Mouse (Mus musculus) stomach, embryonic 16.5 days (tissue): ENCODE results near the gene Tra2b. TPM values are rescaled to one million over a fixed set of nuclear protein-coding genes. Genes with fewer than 3 reads are reported as not detected.
"Not testable (repeated sequence)": the region's sequence is repeated elsewhere in the genome, so short reads cannot be mapped to it uniquely, and the experiment has no call there.

Experiments used
- ATAC-seq: fragments of 200-750 bp; cut with Nextera tagmentation; 2 replicates; pipeline ENCODE4 v1.8.0; 2017; ENCODE audit warnings: moderate number of reproducible peaks, moderate TSS enrichment; ENCODE audit not compliant: insufficient read depth, low FRiP score
- H3K27ac ChIP-seq: fragments of 300-500 bp; sonication (generic); 2 replicates; pipeline ENCODE4 v1.5.1; 2014; ENCODE audit warnings: low read length
- H3K27me3 ChIP-seq: fragments of 300-500 bp; sonication (generic); 2 replicates; pipeline ENCODE4 v1.6.1; 2014; ENCODE audit warnings: low read length, control low read depth, mixed read lengths; ENCODE audit not compliant: control insufficient read depth, insufficient read depth
- H3K36me3 ChIP-seq: fragments of 300-500 bp; sonication (generic); 2 replicates; pipeline ENCODE4 v1.6.1; 2014; ENCODE audit warnings: low read length; ENCODE audit not compliant: control insufficient read depth, insufficient read depth
- H3K4me1 ChIP-seq: fragments of 300-500 bp; sonication (generic); 2 replicates; pipeline ENCODE4 v1.6.1; 2014; ENCODE audit warnings: low read length, control low read depth, mixed read lengths; ENCODE audit not compliant: control insufficient read depth, insufficient read depth
- H3K4me2 ChIP-seq: fragments of 300-500 bp; sonication (generic); 2 replicates; pipeline ENCODE4 v1.6.1; 2014; ENCODE audit warnings: low read depth, low read length, mixed read lengths
- H3K4me3 ChIP-seq: fragments of 300-500 bp; sonication (generic); replicated peaks from 2 replicates; pipeline ENCODE4 v1.5.1; 2014; ENCODE audit warnings: mild to moderate bottlenecking, low read length
- H3K9ac ChIP-seq: fragments of 300-500 bp; sonication (generic); 2 replicates; pipeline ENCODE4 v1.6.1; 2014; ENCODE audit warnings: low read length
- H3K9me3 ChIP-seq: fragments of 300-500 bp; sonication (generic); replicated peaks from 2 replicates; pipeline ENCODE4 v1.6.1; 2016; ENCODE audit warnings: low read length, control low read depth; ENCODE audit not compliant: control insufficient read depth
- WGBS: fragments of 180-500 bp; shearing (Covaris S2); extraction: QIAGEN DNeasy Blood & Tissue Kit; methylation state at CpG from one replicate; pipeline ENCODE4 v1.1.7; 2014; 5-methylcytosine and 5-hydroxymethylcytosine counted together
- polyA plus RNA-seq: library from polyadenylated mRNA; unstranded; fragments of >200 nt; fragmentation: Nextera tagmentation; extraction: Ambion mirVana; gene quantifications from 2 replicates; pipeline ENCODE4 v1.2.1, GENCODE M21; 2015

The Tra2b gene
- polyA plus RNA-seq, 1 experiment from 2014 or later, result 321 TPM

DNA sequence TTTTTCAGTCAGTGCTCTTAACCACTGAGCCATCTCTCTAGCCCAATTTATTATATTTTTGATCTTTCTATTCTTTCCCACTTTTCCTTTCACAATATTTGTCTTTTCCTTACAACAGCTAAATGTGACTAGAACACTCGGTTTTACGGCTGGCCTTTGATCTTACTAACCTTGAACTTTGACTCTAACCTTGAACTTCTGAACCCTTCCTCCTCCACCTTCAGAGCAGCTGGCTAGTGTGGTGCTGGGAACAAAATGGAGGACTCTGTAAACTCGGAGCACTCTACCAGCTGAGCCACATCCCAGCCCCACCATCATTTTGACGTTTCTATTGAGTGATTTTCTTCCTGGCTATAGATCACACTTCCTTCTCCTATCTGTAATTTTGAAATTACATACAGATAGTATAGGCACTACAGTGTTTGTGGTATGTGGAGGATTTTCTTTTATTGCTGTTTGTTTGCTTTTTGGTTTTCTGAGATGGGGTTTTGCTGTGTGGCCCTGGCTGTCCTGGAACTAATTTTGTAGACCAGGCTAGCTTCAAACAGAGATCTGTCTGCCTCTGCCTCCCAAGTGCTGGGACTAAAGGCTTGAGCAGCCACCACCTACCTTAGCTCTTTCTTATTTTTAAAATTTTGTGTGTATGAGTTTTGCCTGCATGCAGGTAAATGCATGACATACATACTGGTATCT is 26.7 kb downstream of the Tra2b start:
- ATAC-seq, result no peak
- Histone ChIP-seq H3K9ac (no peak overlapping the region), H3K4me3 (no peak overlapping the region), H3K4me2 (no peak overlapping the region), H3K4me1 (no peaks in the 10 kb centered on the region), H3K36me3 (peaks cover 10% of the 10 kb centered on the region), H3K27ac (no peak overlapping the region), H3K9me3 (no peaks in the 10 kb centered on the region), H3K27me3 (no peaks in the 10 kb centered on the region)
- WGBS, result 72% methylated on average over 4 of the region's 4 CpGs

DNA sequence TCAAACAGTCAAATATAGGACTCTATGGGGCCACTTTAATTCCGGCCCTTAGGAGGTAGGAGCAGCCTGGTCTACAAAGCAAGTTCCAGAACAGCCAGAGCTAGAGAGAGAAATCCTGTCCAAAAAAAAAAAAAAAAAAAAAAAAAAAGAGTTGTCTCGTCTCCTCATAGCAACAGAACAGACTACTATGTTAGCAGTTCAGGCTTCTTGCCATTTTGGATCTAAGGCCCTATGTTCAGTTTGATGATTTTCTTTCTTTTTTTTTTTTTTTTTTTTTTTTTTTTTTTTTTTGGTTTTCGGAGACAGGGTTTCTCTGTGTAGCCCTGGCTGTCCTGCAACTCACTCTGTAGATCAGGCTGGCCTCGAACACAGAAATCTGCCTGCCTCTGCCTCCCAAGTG is 27.4 kb downstream of the Tra2b start:
- H3K27me3 ChIP-seq, H3K4me1 ChIP-seq, H3K9me3 ChIP-seq, H3K36me3 ChIP-seq, ATAC-seq, H3K27ac ChIP-seq, H3K9ac ChIP-seq, H3K4me2 ChIP-seq, H3K4me3 ChIP-seq: not testable (repeated sequence)
- 83% methylated on average over 4 of the region's 4 CpGs for WGBS

DNA sequence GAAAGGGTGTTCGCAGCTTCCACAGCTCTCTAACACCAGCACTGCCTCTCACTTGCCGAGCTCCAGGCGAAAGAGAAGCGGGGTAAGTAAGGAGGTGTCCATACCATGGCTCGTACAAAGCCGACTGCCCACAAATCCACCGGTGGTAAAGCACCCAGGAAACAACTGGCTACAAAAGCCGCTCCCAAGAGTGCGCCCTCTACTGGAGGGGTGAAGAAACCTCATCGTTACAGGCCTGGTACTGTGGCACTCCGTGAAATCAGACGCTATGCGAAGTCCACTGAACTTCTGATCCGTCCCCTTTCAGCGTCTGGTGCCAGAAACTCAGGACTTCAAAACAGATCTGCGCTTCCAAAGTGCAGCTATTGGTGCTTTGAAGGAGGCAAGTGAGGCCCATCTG is 29.0 kb downstream of the Tra2b start:
- no peak overlapping the region for H3K9ac ChIP-seq
- H3K9me3 ChIP-seq, result no peaks in the 10 kb centered on the region
- 91% methylated on average over 16 of the region's 16 CpGs for WGBS
- no peak for ATAC-seq
- H3K27me3 ChIP-seq, result no peaks in the 10 kb centered on the region
- no peaks in the 10 kb centered on the region for H3K4me1 ChIP-seq
- H3K27ac ChIP-seq, result no peak overlapping the region
- no peak overlapping the region for H3K4me3 ChIP-seq
- no peak overlapping the region for H3K4me2 ChIP-seq
- peaks cover 2% of the 10 kb centered on the region; the same call in 1 of the 2 replicates for H3K36me3 ChIP-seq

DNA sequence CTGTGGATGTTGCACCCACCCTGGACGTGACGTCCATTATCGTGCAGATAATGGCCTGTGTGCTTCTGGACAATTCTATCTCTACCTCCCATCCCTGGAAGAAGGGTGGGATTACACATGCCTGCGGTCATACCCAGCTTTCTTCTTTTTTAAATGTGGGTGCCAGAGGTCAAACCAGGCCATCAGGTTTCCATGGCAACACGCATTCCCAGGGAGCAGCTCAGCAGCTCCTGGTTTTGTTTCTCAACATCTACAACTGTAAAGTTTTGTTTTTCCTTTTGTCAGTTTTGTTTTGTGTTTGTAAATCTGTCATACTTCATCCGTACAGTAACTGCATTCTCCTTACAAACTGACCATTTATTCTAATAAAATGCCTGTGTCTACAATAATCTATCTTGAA is 31.3 kb downstream of the Tra2b start:
- no peak for ATAC-seq

DNA sequence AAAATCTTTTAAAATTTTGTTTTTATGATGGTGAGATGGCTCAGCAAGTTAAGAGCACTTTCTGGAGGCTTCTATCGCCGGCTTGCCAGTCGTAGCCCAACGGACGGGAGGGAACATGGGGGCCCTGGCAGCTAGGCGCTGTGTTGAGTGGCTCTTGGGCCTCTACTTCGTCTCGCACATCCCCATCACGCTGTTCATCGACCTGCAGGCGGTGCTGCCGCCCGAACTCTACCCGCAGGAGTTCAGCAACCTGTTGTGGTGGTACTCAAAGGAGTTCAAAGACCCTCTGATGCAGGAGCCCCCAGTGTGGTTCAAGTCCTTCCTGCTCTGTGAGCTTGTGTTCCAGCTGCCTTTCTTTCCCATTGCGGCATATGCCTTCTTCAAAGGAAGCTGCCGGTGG is 35.5 kb downstream of the Tra2b start:
- H3K4me3 ChIP-seq, H3K4me1 ChIP-seq, H3K27me3 ChIP-seq, H3K9me3 ChIP-seq, H3K27ac ChIP-seq, H3K9ac ChIP-seq, H3K36me3 ChIP-seq, H3K4me2 ChIP-seq, ATAC-seq: not testable (repeated sequence)
- 82% methylated on average over 16 of the region's 16 CpGs for WGBS

More for the DNA sequence above, 31.3 kb downstream of the Tra2b start:
- Histone ChIP-seq H3K4me2 (no peak overlapping the region), H3K27ac (no peak overlapping the region), H3K9me3 (no peaks in the 10 kb centered on the region), H3K9ac (no peak overlapping the region), H3K4me3 (no peak overlapping the region), H3K27me3 (no peaks in the 10 kb centered on the region), H3K4me1 (no peaks in the 10 kb centered on the region), H3K36me3 (no peaks in the 10 kb centered on the region)
- WGBS, result 43% methylated on average over 6 of the region's 6 CpGs

DNA sequence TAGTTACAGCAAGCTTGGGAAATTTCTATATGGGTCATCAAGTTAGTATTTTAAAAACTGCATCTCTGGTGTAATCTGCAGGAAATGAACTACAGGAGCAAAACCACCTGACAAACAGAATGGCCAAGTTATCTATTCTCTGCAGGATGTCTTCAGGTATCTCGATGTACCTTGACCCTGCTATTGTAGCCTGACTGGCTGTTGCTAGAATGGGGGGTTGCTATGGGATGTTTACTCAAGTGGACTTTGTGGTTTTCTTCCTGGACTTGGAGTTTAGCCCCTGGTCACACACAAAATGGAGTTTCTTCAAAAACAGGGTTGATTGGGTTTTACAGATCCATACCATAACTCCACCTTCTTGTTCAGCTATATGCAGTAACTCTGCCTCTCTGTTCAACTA is 62.3 kb downstream of the Tra2b start:
- H3K9ac ChIP-seq, result no peak overlapping the region
- no peaks in the 10 kb centered on the region for H3K36me3 ChIP-seq
- no peak overlapping the region for H3K4me3 ChIP-seq
- WGBS, result 87% methylated on average over 1 of the region's 1 CpGs
- no peaks in the 10 kb centered on the region for H3K9me3 ChIP-seq
- H3K4me1 ChIP-seq, result no peaks in the 10 kb centered on the region
- ATAC-seq, result no peak
- H3K27ac ChIP-seq, result no peak overlapping the region
- H3K4me2 ChIP-seq, result no peak overlapping the region
- no peaks in the 10 kb centered on the region for H3K27me3 ChIP-seq

DNA sequence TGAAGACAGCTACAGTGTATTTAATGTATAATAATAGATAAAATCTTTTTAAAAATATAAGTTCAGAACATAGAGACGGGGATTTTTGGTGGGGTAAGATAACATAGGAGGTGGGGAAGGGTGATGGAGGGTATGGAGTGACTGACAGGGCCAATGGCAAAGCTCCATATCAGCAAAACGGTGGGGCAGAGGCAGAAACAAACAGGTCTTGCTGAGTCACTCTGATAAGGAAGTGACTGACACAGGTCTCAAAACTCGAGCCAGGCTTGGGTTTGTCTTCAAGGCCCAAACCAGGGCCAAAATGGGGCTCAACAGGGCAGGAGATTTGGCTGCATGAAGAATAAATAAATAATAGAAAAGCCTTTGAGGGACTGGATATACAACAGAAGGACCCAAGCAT is 63.9 kb downstream of the Tra2b start:
- WGBS, result 53% methylated on average over 3 of the region's 3 CpGs
- H3K36me3 ChIP-seq, result no peaks in the 10 kb centered on the region
- no peak overlapping the region for H3K4me2 ChIP-seq
- H3K4me3 ChIP-seq, result no peak overlapping the region
- no peaks in the 10 kb centered on the region for H3K9me3 ChIP-seq
- H3K4me1 ChIP-seq, result no peaks in the 10 kb centered on the region
- H3K9ac ChIP-seq, result no peak overlapping the region
- no peak for ATAC-seq
- H3K27me3 ChIP-seq, result no peaks in the 10 kb centered on the region
- no peak overlapping the region for H3K27ac ChIP-seq

DNA sequence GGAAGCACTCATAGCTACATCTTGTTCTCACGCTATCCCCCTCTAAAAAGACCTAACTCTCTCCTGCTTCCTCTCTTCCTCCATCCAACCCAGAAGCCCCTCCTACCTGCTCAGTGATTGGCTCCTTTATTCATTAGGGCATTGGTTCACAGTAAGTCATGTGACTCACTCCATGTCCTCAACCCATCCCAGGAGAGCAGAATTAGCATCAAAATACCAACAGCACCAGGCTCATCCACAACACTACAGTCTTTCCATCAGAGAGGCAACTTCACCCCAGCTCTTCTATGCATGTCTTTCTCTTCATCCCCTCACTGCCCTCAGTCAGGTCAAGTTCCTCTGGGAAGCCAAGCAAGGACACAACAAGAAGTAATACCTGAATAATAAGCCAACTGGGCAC is 65.3 kb downstream of the Tra2b start:
- H3K36me3 ChIP-seq, result no peaks in the 10 kb centered on the region
- no peaks in the 10 kb centered on the region for H3K4me1 ChIP-seq
- no peak overlapping the region for H3K27ac ChIP-seq
- no peak overlapping the region for H3K4me3 ChIP-seq
- no peak overlapping the region for H3K4me2 ChIP-seq
- H3K9me3 ChIP-seq, result no peaks in the 10 kb centered on the region
- H3K9ac ChIP-seq, result no peak overlapping the region
- no peaks in the 10 kb centered on the region for H3K27me3 ChIP-seq
- ATAC-seq, result no peak
- WGBS, result 72% methylated on average over 1 of the region's 1 CpGs
